Mouse (Mus musculus): ENCODE results near the gene Cyp2c70. TPM values are rescaled to one million over a fixed set of nuclear protein-coding genes. Genes with fewer than 3 reads are reported as not detected.

Cyp2c70 gene
- not detected in 2 replicates for polyA plus RNA-seq (2012; rRNA removed)

DNA sequence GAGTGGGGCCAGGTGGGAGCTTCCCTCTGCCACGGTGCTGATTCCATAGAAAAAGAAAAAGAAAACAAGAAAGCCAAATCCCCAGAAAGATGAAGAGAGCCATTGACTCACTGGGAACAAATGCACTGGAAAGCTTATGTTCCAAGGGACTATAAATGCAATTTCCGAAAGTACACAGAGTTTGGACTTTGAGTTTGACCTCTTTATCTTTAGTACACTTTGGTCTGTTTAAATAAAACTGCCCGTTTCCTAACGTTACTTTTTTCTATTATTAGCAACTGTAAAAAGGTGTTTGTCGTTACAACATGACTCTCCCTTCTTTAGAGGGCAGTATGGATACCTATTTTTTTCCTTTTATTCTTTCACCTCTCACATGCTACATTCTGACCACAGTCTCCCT, at the start of gene Cyp2c70:
Gene Cyp2c70, minus strand, starts transcription at position 174 of the 400 bp plus-strand sequence.

Other genes with a start within 250 kb of the Cyp2c70 start
- not detected in 2 replicates for gene Cyp2c37, start 194.9 kb downstream of the Cyp2c70 start, polyA plus RNA-seq (2012; rRNA removed)
- gene Cyp2c54, start 113.5 kb downstream of the Cyp2c70 start, polyA plus RNA-seq (2012; rRNA removed), result not detected in 2 replicates
- gene Cyp2c50, start 97.6 kb downstream of the Cyp2c70 start, polyA plus RNA-seq (2012; rRNA removed), result not detected in 2 replicates
- 79.6 and 95.4 TPM in 2 replicates for gene Pdlim1, start 84.5 kb upstream of the Cyp2c70 start, polyA plus RNA-seq (2012; rRNA removed)